Mouse (Mus musculus) cortical plate, adult 2 months (tissue): ENCODE measurements around the gene Mbnl1.

Source experiments
- CTCF ChIP-seq: fragments of 200-500 bp; IDR thresholded peaks from 2 replicates; pipeline ENCODE4 v1.5.1; 2011; ENCODE audit warnings: mild to moderate bottlenecking, control low read depth, low read length; ENCODE audit not compliant: insufficient read depth; ENCODE audit errors: extremely low read depth
- POLR2A ChIP-seq: fragments of 200-500 bp; IDR thresholded peaks from 2 replicates; pipeline ENCODE4 v1.6.1; 2011; ENCODE audit warnings: mild to moderate bottlenecking, low read length, control low read depth; ENCODE audit not compliant: insufficient read depth; ENCODE audit errors: extremely low read depth

GRCm38 (mm10) chr3:60531286-60531685 lies 58.7 kb downstream of the Mbnl1 start:
- TF ChIP-seq POLR2A (no peak), CTCF (no peak)
